Comparison of ENCODE assay signal across 22 mouse cellular contexts in the genomic region with DNA sequence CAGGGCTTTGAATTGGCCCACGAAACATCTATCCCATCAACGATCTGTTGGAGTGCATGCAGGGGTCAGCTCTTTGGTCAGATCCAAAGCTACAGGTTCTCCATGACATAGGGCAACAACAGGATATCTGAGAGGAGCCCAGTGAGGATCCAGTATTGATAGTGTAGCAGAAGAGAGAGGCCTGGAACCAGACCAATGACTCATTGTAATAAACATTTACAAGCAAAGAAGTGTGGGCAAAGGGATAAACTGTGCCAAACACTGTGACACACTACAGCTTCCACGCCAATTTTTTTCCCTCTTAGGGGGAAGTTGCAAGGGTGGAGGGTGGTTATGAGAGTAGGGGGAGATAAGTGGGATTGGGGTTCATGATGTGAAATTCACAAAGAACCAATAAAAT. TPM values are rescaled to one million over a fixed set of nuclear protein-coding genes. Genes with fewer than 3 reads are reported as not detected.
"Had no signal": no experiment of that assay in that cellular context is flagged by ENCODE, and none has a peak within 500 bp of the region (broad histone marks: within the 10 kb centered on the region; RNA-seq: fewer than 3 reads in every experiment).

No protein-coding gene starts in this region.

- H3K4me1 ChIP-seq: kidney, embryonic 15.5 days; limb, embryonic 10.5 days; limb, embryonic 13.5 days; liver, embryonic 12.5 days; liver, embryonic 15.5 days; midbrain, embryonic 12.5 days had no signal

- DNase-seq: kidney, adult 8-10 months; kidney, postnatal 14 days; kidney, postnatal 4 days; liver; lung, adult 18-20 months; retina, postnatal 1 day; thymus, adult 2 months; thymus, postnatal 14 days; thymus, postnatal 4 days had no signal

- H3K36me3 ChIP-seq: kidney, embryonic 15.5 days; limb, embryonic 10.5 days; limb, embryonic 13.5 days; liver, embryonic 12.5 days; liver, embryonic 15.5 days; midbrain, embryonic 12.5 days had no signal

- H3K4me3 ChIP-seq: kidney, embryonic 15.5 days; limb, embryonic 10.5 days; limb, embryonic 13.5 days; liver, embryonic 12.5 days; liver, embryonic 15.5 days; midbrain, embryonic 12.5 days had no signal

- H3K27me3 ChIP-seq: kidney, embryonic 15.5 days; limb, embryonic 13.5 days; liver, embryonic 12.5 days; liver, embryonic 15.5 days; midbrain, embryonic 12.5 days had no signal

- ATAC-seq: intestine, embryonic 16.5 days had no signal

- H3K27ac ChIP-seq: kidney, embryonic 15.5 days; limb, embryonic 10.5 days; limb, embryonic 13.5 days; liver, embryonic 12.5 days; liver, embryonic 15.5 days; macrophage; midbrain, embryonic 12.5 days; stomach, postnatal 0 days had no signal

- H3K4me2 ChIP-seq: kidney, embryonic 15.5 days; limb, embryonic 13.5 days; liver, embryonic 12.5 days; liver, embryonic 15.5 days; midbrain, embryonic 12.5 days had no signal

- H3K9me3 ChIP-seq: kidney, embryonic 15.5 days; limb, embryonic 10.5 days; limb, embryonic 13.5 days; liver, embryonic 12.5 days; liver, embryonic 15.5 days; midbrain, embryonic 12.5 days had no signal

- H3K9ac ChIP-seq: kidney, embryonic 15.5 days; limb, embryonic 13.5 days; liver, embryonic 12.5 days; liver, embryonic 15.5 days; midbrain, embryonic 12.5 days had no signal

RNA-seq across cellular contexts. Expression of a gene that starts 17.1 kb away (rescaled TPM):
- total RNA-seq: megakaryocyte, adult 5-6 weeks had no signal
- polyA plus RNA-seq: kidney, embryonic 15.5 days; limb, embryonic 10.5 days; limb, embryonic 13.5 days; lung, embryonic 16.5 days; macrophage; midbrain, embryonic 12.5 days; neural tube, embryonic 11.5 days; stomach, embryonic 14.5 days had no signal
